Mouse (Mus musculus) MEL (cell line): Measurements from ENCODE around the gene Sfxn4.

Experiments used
- CTCF ChIP-seq, 3 experiments: IDR thresholded peaks in 2 of 3; conservative IDR thresholded peaks in 1 of 3; 2 replicates each; pipeline ENCODE4 v1.5.1; 2011 to 2012; ENCODE audit warnings: low read length in 3 of 3, low read depth in 2 of 3, mild to moderate bottlenecking in 2 of 3, improper control_type of control experiment in 1 of 3, inconsistent platforms in 1 of 3, mixed read lengths in 1 of 3, moderate library complexity in 1 of 3; ENCODE audit not compliant: control insufficient read depth in 1 of 3, insufficient read depth in 1 of 3, poor library complexity in 1 of 3, severe bottlenecking in 1 of 3
- MAZ ChIP-seq: IDR thresholded peaks from 2 replicates; pipeline ENCODE4 v1.6.1; 2012; ENCODE audit warnings: low read depth, mild to moderate bottlenecking, inconsistent platforms, low read length, improper control_type of control experiment
- NRF1 ChIP-seq: IDR thresholded peaks from 2 replicates; pipeline ENCODE4 v1.6.1; 2014; ENCODE audit warnings: low read depth, mild to moderate bottlenecking, inconsistent platforms, low read length, improper control_type of control experiment, moderate library complexity; ENCODE audit not compliant: poor library complexity, insufficient read depth, severe bottlenecking
- POLR2A ChIP-seq, 2 experiments: IDR thresholded peaks; 2 replicates each; pipeline ENCODE4 v1.6.1; 2011 to 2012; ENCODE audit warnings: low read length in 2 of 2, mild to moderate bottlenecking in 2 of 2, control low read depth in 1 of 2, improper control_type of control experiment in 1 of 2, low read depth in 1 of 2, moderate library complexity in 1 of 2; ENCODE audit not compliant: control insufficient read depth in 1 of 2, insufficient read depth in 1 of 2, poor library complexity in 1 of 2
- TBP ChIP-seq: IDR thresholded peaks from 2 replicates; pipeline ENCODE4 v1.8.0; 2011; ENCODE audit warnings: low read depth, low read length, improper control_type of control experiment

- TF ChIP-seq MAZ (peak; percentile 93), TBP (peak; percentile 80), NRF1 (0 out of 2 replicates have a peak, but pooled peaks have one; percentile 25), POLR2A (IDR thresholded peaks at IDR 0.05; ENCODE audit: control insufficient read depth in 1 of 2, insufficient read depth in 1 of 2, low read depth in 1 of 2, low read length in 2 of 2, poor library complexity in 1 of 2) (peak in 1 of 2 experiments; percentile 39; a peak in 2 of 4 replicates), CTCF (IDR thresholded peaks at IDR 0.05 in 2 of 3, conservative IDR thresholded peaks at IDR 0.05 in 1 of 3; ENCODE audit: control insufficient read depth in 1 of 3, insufficient read depth in 1 of 3, low read depth in 2 of 3, low read length in 3 of 3, poor library complexity in 1 of 3, severe bottlenecking in 1 of 3) (no peak)
Measured at GRCm38 (mm10) chr19:60872272-60872671, 11.0 kb upstream of the Sfxn4 start.
